Mouse (Mus musculus): Measurements from ENCODE around the gene Pla2g2f.

The Pla2g2f gene

GRCm38 (mm10) chr4:138737031-138737430 lies 20.4 kb downstream of the Pla2g2f start, which contains the start of gene Ubxn10:
Gene Ubxn10 (minus strand): TSS chr4:138737167.
- Histone ChIP-seq H3K9me3 (ENCODE audit: low read length) (peaks cover 3% of the 10 kb centered on the region; the same call in 1 of the 2 replicates), H3K36me3 (ENCODE audit: insufficient read depth, low read length) (no peaks in the 10 kb centered on the region), H3K4me3 (replicated peaks; ENCODE audit: low read length) (no peak within 1 kb of the TSS), H3K27me3 (ENCODE audit: insufficient read depth, low read length) (no peaks in the 10 kb centered on the region), H3K4me1 (replicated peaks; ENCODE audit: low read depth, low read length) (peaks cover 37% of the 10 kb centered on the region)
- no peak for TF ChIP-seq NANOG (IDR thresholded peaks at IDR 0.05; ENCODE audit: borderline replicate concordance, low read length)
- no peak for TF ChIP-seq POU5F1 (IDR thresholded peaks at IDR 0.05; ENCODE audit: borderline replicate concordance, low read length)

- H3K36me3 ChIP-seq (ENCODE audit: insufficient read depth, low read length) = no peaks in the 10 kb centered on the region
- peaks cover 24% of the 10 kb centered on the region for H3K4me1 ChIP-seq (replicated peaks; ENCODE audit: low read depth, low read length)
- TF ChIP-seq POU5F1 (IDR thresholded peaks at IDR 0.05; ENCODE audit: borderline replicate concordance, low read length) (no peak), NANOG (IDR thresholded peaks at IDR 0.05; ENCODE audit: borderline replicate concordance, low read length) (no peak), CTCF (conservative IDR thresholded peaks at IDR 0.05; ENCODE audit: low read length) (no peak)
- H3K9me3 ChIP-seq (ENCODE audit: low read length) = peaks cover 3% of the 10 kb centered on the region; the same call in 1 of the 2 replicates
- H3K4me3 ChIP-seq (replicated peaks; ENCODE audit: low read length) = no peak overlapping the region
- no peaks in the 10 kb centered on the region for H3K27me3 ChIP-seq (ENCODE audit: insufficient read depth, low read length)
These were observed 22.6 kb downstream of the Pla2g2f start for GRCm38 (mm10) chr4:138734863-138735262.

- H3K27me3 ChIP-seq (ENCODE audit: insufficient read depth, low read length) = no peaks in the 10 kb centered on the region
- peaks cover 3% of the 10 kb centered on the region; the same call in 1 of the 2 replicates for H3K9me3 ChIP-seq (ENCODE audit: low read length)
- TF ChIP-seq NANOG (IDR thresholded peaks at IDR 0.05; ENCODE audit: borderline replicate concordance, low read length) (no peak), CTCF (conservative IDR thresholded peaks at IDR 0.05; ENCODE audit: low read length) (no peak), POU5F1 (IDR thresholded peaks at IDR 0.05; ENCODE audit: borderline replicate concordance, low read length) (no peak)
- H3K36me3 ChIP-seq (ENCODE audit: insufficient read depth, low read length) = no peaks in the 10 kb centered on the region
- peaks cover 24% of the 10 kb centered on the region for H3K4me1 ChIP-seq (replicated peaks; ENCODE audit: low read depth, low read length)
- H3K4me3 ChIP-seq (replicated peaks; ENCODE audit: low read length) = no peak overlapping the region
These were observed 23.3 kb downstream of the Pla2g2f start for GRCm38 (mm10) chr4:138734105-138734504.

- H3K4me3 ChIP-seq (replicated peaks; ENCODE audit: low read length) = no peak overlapping the region
- no peaks in the 10 kb centered on the region for H3K27me3 ChIP-seq (ENCODE audit: insufficient read depth, low read length)
- H3K36me3 ChIP-seq (ENCODE audit: insufficient read depth, low read length) = no peaks in the 10 kb centered on the region
- peaks cover 3% of the 10 kb centered on the region; the same call in 1 of the 2 replicates for H3K9me3 ChIP-seq (ENCODE audit: low read length)
- no peak for TF ChIP-seq CTCF (conservative IDR thresholded peaks at IDR 0.05; ENCODE audit: low read length)
- peaks cover 44% of the 10 kb centered on the region for H3K4me1 ChIP-seq (replicated peaks; ENCODE audit: low read depth, low read length)
These were observed 28.3 kb downstream of the Pla2g2f start for GRCm38 (mm10) chr4:138729018-138729703.

GRCm38 (mm10) chr4:138725751-138726150 lies 31.7 kb downstream of the Pla2g2f start:
- Histone ChIP-seq H3K4me3 (replicated peaks; ENCODE audit: low read length) (peak overlapping the region; percentile 75), H3K4me1 (replicated peaks; ENCODE audit: low read depth, low read length) (peaks cover 62% of the 10 kb centered on the region), H3K27me3 (ENCODE audit: insufficient read depth, low read length) (no peaks in the 10 kb centered on the region; the same call in 1 of the 2 replicates), H3K9me3 (ENCODE audit: low read length) (no peaks in the 10 kb centered on the region), H3K36me3 (ENCODE audit: insufficient read depth, low read length) (peaks cover 2% of the 10 kb centered on the region; the same call in 1 of the 2 replicates)
- TF ChIP-seq CTCF (conservative IDR thresholded peaks at IDR 0.05; ENCODE audit: low read length) (no peak), NANOG (IDR thresholded peaks at IDR 0.05; ENCODE audit: borderline replicate concordance, low read length) (no peak), POU5F1 (IDR thresholded peaks at IDR 0.05; ENCODE audit: borderline replicate concordance, low read length) (no peak)

- Histone ChIP-seq H3K36me3 (ENCODE audit: insufficient read depth, low read length) (peaks cover 8% of the 10 kb centered on the region), H3K27me3 (ENCODE audit: insufficient read depth, low read length) (no peaks in the 10 kb centered on the region; the same call in 1 of the 2 replicates), H3K4me1 (replicated peaks; ENCODE audit: low read depth, low read length) (peaks cover 62% of the 10 kb centered on the region), H3K4me3 (replicated peaks; ENCODE audit: low read length) (peak overlapping the region; percentile 75), H3K9me3 (ENCODE audit: low read length) (no peaks in the 10 kb centered on the region)
- TF ChIP-seq CTCF (conservative IDR thresholded peaks at IDR 0.05; ENCODE audit: low read length) = no peak
- no peak for TF ChIP-seq POU5F1 (IDR thresholded peaks at IDR 0.05; ENCODE audit: borderline replicate concordance, low read length)
- no peak for TF ChIP-seq NANOG (IDR thresholded peaks at IDR 0.05; ENCODE audit: borderline replicate concordance, low read length)
These were observed 32.3 kb downstream of the Pla2g2f start for GRCm38 (mm10) chr4:138725127-138725461.

- Histone ChIP-seq H3K4me3 (replicated peaks; ENCODE audit: low read length) (peak within 1 kb of the TSS; percentile 75), H3K4me1 (replicated peaks; ENCODE audit: low read depth, low read length) (peaks cover 59% of the 10 kb centered on the region), H3K27me3 (ENCODE audit: insufficient read depth, low read length) (no peaks in the 10 kb centered on the region; the same call in 1 of the 2 replicates), H3K9me3 (ENCODE audit: low read length) (no peaks in the 10 kb centered on the region), H3K36me3 (ENCODE audit: insufficient read depth, low read length) (peaks cover 14% of the 10 kb centered on the region)
- TF ChIP-seq CTCF (conservative IDR thresholded peaks at IDR 0.05; ENCODE audit: low read length) = no peak
- TF ChIP-seq NANOG (IDR thresholded peaks at IDR 0.05; ENCODE audit: borderline replicate concordance, low read length) = no peak
- no peak for TF ChIP-seq POU5F1 (IDR thresholded peaks at IDR 0.05; ENCODE audit: borderline replicate concordance, low read length)
These were observed 32.9 kb downstream of the Pla2g2f start, which contains the start of gene Pla2g2c for GRCm38 (mm10) chr4:138724354-138725126. Gene Pla2g2c (plus strand): TSS chr4:138724792.

GRCm38 (mm10) chr4:138723493-138724281 lies 33.7 kb downstream of the Pla2g2f start:
- Histone ChIP-seq H3K36me3 (ENCODE audit: insufficient read depth, low read length) (peaks cover 22% of the 10 kb centered on the region), H3K4me3 (replicated peaks; ENCODE audit: low read length) (no peak overlapping the region), H3K4me1 (replicated peaks; ENCODE audit: low read depth, low read length) (peaks cover 50% of the 10 kb centered on the region), H3K9me3 (ENCODE audit: low read length) (no peaks in the 10 kb centered on the region), H3K27me3 (ENCODE audit: insufficient read depth, low read length) (no peaks in the 10 kb centered on the region; the same call in 1 of the 2 replicates)
- no peak for TF ChIP-seq POU5F1 (IDR thresholded peaks at IDR 0.05; ENCODE audit: borderline replicate concordance, low read length)

All from E14TG2a.4 (cell line).